Mouse (Mus musculus) brown adipose tissue, adult 24 weeks (tissue): Measurements from ENCODE around the gene Scrt2. TPM values are rescaled to one million over a fixed set of nuclear protein-coding genes. Genes with fewer than 3 reads are reported as not detected.
A peak's percentile ranks its signal among the peaks of the same experiment; 100 is the strongest.

ENCODE experiments used
- H3K27ac ChIP-seq: fragments of 200-500 bp; replicated peaks from 2 replicates; pipeline ENCODE4 v1.5.1; 2012; ENCODE audit warnings: low read depth, mild to moderate bottlenecking, low read length
- H3K4me1 ChIP-seq: fragments of 200-500 bp; 2 replicates; pipeline ENCODE4 v1.6.1; 2012; ENCODE audit warnings: low read length, mixed read lengths; ENCODE audit not compliant: control insufficient read depth, insufficient read depth, insufficient read length
- H3K4me3 ChIP-seq: fragments of 200-500 bp; 2 replicates; pipeline ENCODE4 v1.5.1; 2012; ENCODE audit warnings: low read depth, mild to moderate bottlenecking, low read length, moderate library complexity; ENCODE audit not compliant: insufficient read depth
- polyA plus RNA-seq: library from polyadenylated mRNA; stranded (reverse); fragments of >200 nt; gene quantifications from 2 replicates; pipeline ENCODE4 v1.2.4, GENCODE M21; 2012; ENCODE audit not compliant: missing spikeins, insufficient read depth, insufficient read length

Gene Scrt2
- polyA plus RNA-seq, 1 experiment, result not detected

GRCm38 (mm10) chr2:152139191-152139987 is 58.1 kb downstream of the Scrt2 start:
- Histone ChIP-seq H3K27ac (no peak overlapping the region), H3K4me1 (no peaks in the 10 kb centered on the region; the same call in 1 of the 2 replicates), H3K4me3 (no peak overlapping the region)

GRCm38 (mm10) chr2:152140941-152141340 is 59.6 kb downstream of the Scrt2 start:
- no peak overlapping the region for H3K27ac ChIP-seq
- no peaks in the 10 kb centered on the region; the same call in 1 of the 2 replicates for H3K4me1 ChIP-seq
- no peak overlapping the region for H3K4me3 ChIP-seq

- Histone ChIP-seq H3K4me3 (peak overlapping the region; percentile 71), H3K27ac (peak overlapping the region; percentile 58), H3K4me1 (no peaks in the 10 kb centered on the region; the same call in 1 of the 2 replicates)
These were observed 60.2 kb downstream of the Scrt2 start for GRCm38 (mm10) chr2:152141491-152141890.

GRCm38 (mm10) chr2:152142046-152142445 is 60.7 kb downstream of the Scrt2 start:
- no peaks in the 10 kb centered on the region; the same call in 1 of the 2 replicates for H3K4me1 ChIP-seq
- H3K4me3 ChIP-seq, result peak overlapping the region; percentile 71
- peak overlapping the region; percentile 75 for H3K27ac ChIP-seq

- no peaks in the 10 kb centered on the region; the same call in 1 of the 2 replicates for H3K4me1 ChIP-seq
- peak overlapping the region; percentile 71 for H3K4me3 ChIP-seq
- H3K27ac ChIP-seq, result peak overlapping the region; percentile 89
These were observed 61.2 kb downstream of the Scrt2 start for GRCm38 (mm10) chr2:152142571-152142970.

GRCm38 (mm10) chr2:152143279-152144157 is 62.2 kb downstream of the Scrt2 start, which contains the start of gene Tcf15:
TSS of gene Tcf15 (plus strand) at chr2:152143561.
- Histone ChIP-seq H3K27ac (peak within 1 kb of the TSS; percentile 89), H3K4me3 (peak within 1 kb of the TSS; percentile 74)

GRCm38 (mm10) chr2:152144158-152144450 is 62.8 kb downstream of the Scrt2 start:
- H3K27ac ChIP-seq, result peak overlapping the region; percentile 87
- no peaks in the 10 kb centered on the region; the same call in 1 of the 2 replicates for H3K4me1 ChIP-seq
- H3K4me3 ChIP-seq, result peak overlapping the region; percentile 74

More at GRCm38 (mm10) chr2:152143279-152144157, 62.2 kb downstream of the Scrt2 start, which contains the start of gene Tcf15:
- no peaks in the 10 kb centered on the region; the same call in 1 of the 2 replicates for H3K4me1 ChIP-seq

GRCm38 (mm10) chr2:152144501-152144900 is 63.2 kb downstream of the Scrt2 start:
- Histone ChIP-seq H3K27ac (peak overlapping the region; percentile 87), H3K4me1 (peaks cover 2% of the 10 kb centered on the region)

More at GRCm38 (mm10) chr2:152144501-152144900, 63.2 kb downstream of the Scrt2 start:
- H3K4me3 ChIP-seq, result peak overlapping the region; percentile 74

Other genes with a start within 250 kb of the Scrt2 start
- 4.3 and 6.7 TPM in 2 replicates for gene Rspo4, start 238.6 kb upstream of the Scrt2 start, polyA plus RNA-seq
- gene Angpt4, start 170.3 kb upstream of the Scrt2 start, polyA plus RNA-seq, result 0.96 TPM in 1 of 2 replicates, not detected in the other
- gene Fam110a, start 101.3 kb upstream of the Scrt2 start, polyA plus RNA-seq, result 1.7 and 2.6 TPM in 2 replicates
- gene Slc52a3, start 85.0 kb upstream of the Scrt2 start, polyA plus RNA-seq, result 0.42 TPM in 1 of 2 replicates, not detected in the other
- gene Srxn1, start 24.0 kb downstream of the Scrt2 start, polyA plus RNA-seq, result 36.2 and 39.3 TPM in 2 replicates
- gene Tcf15, start 62.0 kb downstream of the Scrt2 start, polyA plus RNA-seq, result 12.1 and 20.7 TPM in 2 replicates
- gene Csnk2a1, start 145.3 kb downstream of the Scrt2 start, polyA plus RNA-seq, result 90.2 and 95.3 TPM in 2 replicates
- 68.9 and 101 TPM in 2 replicates for gene Tbc1d20, start 212.3 kb downstream of the Scrt2 start, polyA plus RNA-seq